Mouse (Mus musculus): ENCODE measurements at regions not wholly inside any gene's neighbourhood (a gene's known extent, or its start where the extent isn't known, plus 50 kb on each side); places are given as distances from the start of the nearest gene placed in this dataset.

DNA sequence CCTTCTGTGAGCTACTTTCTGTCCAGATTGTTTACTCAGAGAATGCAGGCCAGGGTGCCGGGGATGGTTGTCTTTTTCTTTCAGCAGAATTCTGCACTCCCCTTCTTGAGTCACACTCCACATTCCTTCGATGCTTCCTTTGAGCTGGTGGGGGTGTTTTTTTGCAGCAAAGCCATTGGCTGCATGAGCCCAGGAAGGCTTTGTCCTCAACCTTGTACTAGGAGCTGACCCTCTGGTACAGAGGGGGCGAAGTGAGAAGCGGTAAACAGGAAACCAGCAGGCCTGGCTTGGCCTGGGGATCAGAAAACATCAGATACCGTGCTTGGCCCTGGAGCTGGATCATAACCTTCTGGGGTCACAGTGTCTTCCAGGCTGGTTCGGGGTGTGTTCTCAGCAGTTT lies 169.9 kb downstream of the Chic2 start:
- TF ChIP-seq CTCF (IDR thresholded peaks at IDR 0.05; ENCODE audit: low read depth, low read length) (no peak), POLR2A (IDR thresholded peaks at IDR 0.05; ENCODE audit: extremely low read depth, insufficient read depth, low read length) (no peak)
- no peaks in the 10 kb centered on the region for H3K4me1 ChIP-seq (ENCODE audit: control insufficient read depth, insufficient read depth, low read length)
- no peak overlapping the region for H3K9ac ChIP-seq (ENCODE audit: low read depth, low read length)
- no peak overlapping the region; the same call in 1 of the 2 replicates for H3K27ac ChIP-seq (replicated peaks; ENCODE audit: insufficient read depth, low read depth, low read length)
- peak; percentile 23 for DNase-seq (ENCODE audit: extremely low read depth, low read depth, low spot score)
- no peak overlapping the region for H3K4me3 ChIP-seq (ENCODE audit: insufficient read depth, low read depth, low read length)
- no peaks in the 10 kb centered on the region for H3K27me3 ChIP-seq (ENCODE audit: control insufficient read depth, insufficient read depth, low read length)
- no peaks in the 10 kb centered on the region for H3K36me3 ChIP-seq (ENCODE audit: control insufficient read depth, insufficient read depth, low read length)
- no peaks in the 10 kb centered on the region for H3K79me2 ChIP-seq (ENCODE audit: control insufficient read depth, insufficient read depth, low read length)
- 59% methylated on average over 6 of the region's 6 CpGs for WGBS

DNA sequence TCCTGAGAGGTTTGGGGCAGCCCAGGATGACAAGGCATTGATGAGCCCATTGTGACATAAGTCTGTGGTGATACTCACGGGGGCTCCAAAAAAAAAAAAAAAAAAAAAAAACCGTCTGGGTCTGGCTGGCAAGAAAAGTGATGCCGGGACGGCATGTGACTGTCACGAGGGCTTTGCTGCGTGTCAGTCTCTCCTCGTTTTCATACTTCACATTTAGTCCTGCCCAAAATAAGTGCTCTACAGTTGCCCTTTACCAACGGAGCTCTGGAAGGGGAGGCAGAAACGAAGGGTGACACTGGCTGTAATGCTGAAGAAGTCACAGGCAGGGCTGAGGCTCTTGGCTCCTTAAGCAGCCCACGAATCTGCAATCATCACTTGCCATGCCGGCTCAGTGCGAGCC lies 167.9 kb upstream of the Lnx1 start:
- Histone ChIP-seq H3K36me3 (ENCODE audit: control insufficient read depth, insufficient read depth, low read length) (no peaks in the 10 kb centered on the region), H3K4me3 (ENCODE audit: insufficient read depth, low read depth, low read length) (no peak overlapping the region), H3K4me1 (ENCODE audit: control insufficient read depth, insufficient read depth, low read length) (no peaks in the 10 kb centered on the region), H3K27ac (replicated peaks; ENCODE audit: insufficient read depth, low read depth, low read length) (no peak overlapping the region), H3K79me2 (ENCODE audit: control insufficient read depth, insufficient read depth, low read length) (no peaks in the 10 kb centered on the region), H3K9ac (ENCODE audit: low read depth, low read length) (no peak overlapping the region), H3K27me3 (ENCODE audit: control insufficient read depth, insufficient read depth, low read length) (no peaks in the 10 kb centered on the region)
- 83% methylated on average over 12 of the region's 12 CpGs for WGBS
- no peak for DNase-seq (ENCODE audit: extremely low read depth, low read depth, low spot score)
- TF ChIP-seq POLR2A (IDR thresholded peaks at IDR 0.05; ENCODE audit: extremely low read depth, insufficient read depth, low read length) (no peak), CTCF (IDR thresholded peaks at IDR 0.05; ENCODE audit: low read depth, low read length) (no peak)

DNA sequence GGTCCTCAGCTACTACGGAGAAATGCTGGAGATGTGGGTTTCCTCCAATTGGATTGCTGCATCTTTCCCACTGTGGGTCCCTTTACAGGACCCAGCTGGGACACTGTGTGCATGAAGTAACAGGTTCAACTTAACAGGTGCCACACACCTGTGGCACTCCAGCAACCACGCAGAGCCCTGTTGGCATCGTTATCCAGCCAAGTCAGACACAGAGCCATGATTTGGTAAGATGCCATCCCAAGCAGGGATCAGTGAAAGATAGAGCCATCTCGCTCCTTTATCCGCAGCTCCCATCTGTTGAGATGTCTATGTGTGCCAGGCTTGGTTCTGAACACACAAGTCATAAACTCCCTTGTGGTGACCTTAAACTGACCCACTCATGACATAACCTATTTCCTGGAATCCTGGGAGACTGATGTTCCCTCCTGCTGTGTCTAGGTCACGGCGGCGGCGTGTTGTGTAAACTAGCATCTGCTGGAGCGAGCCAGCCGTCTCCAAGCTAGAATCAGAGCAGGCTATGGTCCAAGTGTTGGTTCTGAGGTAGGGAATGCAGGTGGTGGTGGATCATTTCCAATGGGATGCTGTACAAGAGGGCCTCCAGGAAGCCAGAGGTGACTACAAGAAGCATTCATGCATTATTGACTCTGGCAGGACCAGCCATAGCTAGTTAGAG lies 164.5 kb upstream of the Lnx1 start:
- no peak overlapping the region for H3K9ac ChIP-seq (ENCODE audit: low read depth, low read length)
- TF ChIP-seq CTCF (IDR thresholded peaks at IDR 0.05; ENCODE audit: low read depth, low read length) = no peak
- no peak for TF ChIP-seq POLR2A (IDR thresholded peaks at IDR 0.05; ENCODE audit: extremely low read depth, insufficient read depth, low read length)
- WGBS = 82% methylated on average over 11 of the region's 11 CpGs
- H3K4me1 ChIP-seq (ENCODE audit: control insufficient read depth, insufficient read depth, low read length) = no peaks in the 10 kb centered on the region
- H3K36me3 ChIP-seq (ENCODE audit: control insufficient read depth, insufficient read depth, low read length) = no peaks in the 10 kb centered on the region
- H3K4me3 ChIP-seq (ENCODE audit: insufficient read depth, low read depth, low read length) = no peak overlapping the region
- no peak for DNase-seq (ENCODE audit: extremely low read depth, low read depth, low spot score)
- H3K27ac ChIP-seq (replicated peaks; ENCODE audit: insufficient read depth, low read depth, low read length) = no peak overlapping the region
- no peaks in the 10 kb centered on the region for H3K79me2 ChIP-seq (ENCODE audit: control insufficient read depth, insufficient read depth, low read length)
- no peaks in the 10 kb centered on the region for H3K27me3 ChIP-seq (ENCODE audit: control insufficient read depth, insufficient read depth, low read length)

DNA sequence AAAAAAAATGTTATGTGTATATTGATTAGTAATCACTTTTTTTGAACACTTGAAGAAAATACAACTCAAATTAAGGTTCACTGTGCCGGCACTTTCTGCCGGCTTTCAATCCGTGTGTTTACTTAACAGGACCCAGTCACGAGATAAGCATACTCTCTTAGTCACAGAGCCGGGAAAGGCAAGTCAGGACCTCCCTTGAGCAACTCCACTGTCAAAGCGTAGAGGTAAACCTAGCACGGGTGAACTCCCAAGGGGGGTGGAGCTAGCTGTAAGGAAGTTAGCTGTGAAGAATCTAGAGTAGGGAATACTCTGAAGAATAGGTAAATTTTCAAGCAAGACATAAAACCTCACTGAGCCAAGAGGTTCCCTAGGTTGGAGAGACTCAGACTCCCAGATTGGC lies 164.0 kb upstream of the Lnx1 start:
- no peak overlapping the region for H3K27ac ChIP-seq (replicated peaks; ENCODE audit: insufficient read depth, low read depth, low read length)
- DNase-seq (ENCODE audit: extremely low read depth, low read depth, low spot score) = no peak
- no peaks in the 10 kb centered on the region for H3K36me3 ChIP-seq (ENCODE audit: control insufficient read depth, insufficient read depth, low read length)
- TF ChIP-seq CTCF (IDR thresholded peaks at IDR 0.05; ENCODE audit: low read depth, low read length) = no peak
- 18% methylated on average over 7 of the region's 7 CpGs for WGBS
- no peak overlapping the region for H3K9ac ChIP-seq (ENCODE audit: low read depth, low read length)
- H3K79me2 ChIP-seq (ENCODE audit: control insufficient read depth, insufficient read depth, low read length) = no peaks in the 10 kb centered on the region
- H3K4me3 ChIP-seq (ENCODE audit: insufficient read depth, low read depth, low read length) = no peak overlapping the region
- no peaks in the 10 kb centered on the region for H3K4me1 ChIP-seq (ENCODE audit: control insufficient read depth, insufficient read depth, low read length)
- no peaks in the 10 kb centered on the region for H3K27me3 ChIP-seq (ENCODE audit: control insufficient read depth, insufficient read depth, low read length)

DNA sequence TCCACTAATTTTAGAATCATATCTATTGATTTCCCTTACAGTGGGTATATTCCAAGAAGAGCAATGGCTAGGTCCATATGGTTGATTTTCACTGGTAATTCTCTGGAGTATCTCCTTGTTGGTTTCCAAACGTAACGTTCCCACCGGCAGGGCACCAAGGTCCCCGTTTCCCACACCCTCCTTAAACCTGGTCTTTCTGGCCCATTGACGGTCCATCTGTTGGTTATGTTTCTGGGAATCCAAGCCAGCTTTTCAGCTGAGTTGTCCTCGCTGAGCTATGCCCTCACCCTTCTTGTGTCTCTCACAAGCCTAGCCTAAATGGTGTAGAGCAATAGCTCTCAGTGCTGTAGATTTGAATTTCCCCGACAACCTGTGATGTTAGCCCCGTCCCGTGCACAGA lies 162.7 kb upstream of the Lnx1 start:
- H3K9ac ChIP-seq (ENCODE audit: low read depth, low read length) = no peak overlapping the region
- DNase-seq (ENCODE audit: extremely low read depth, low read depth, low spot score) = no peak
- H3K27ac ChIP-seq (replicated peaks; ENCODE audit: insufficient read depth, low read depth, low read length) = no peak overlapping the region
- WGBS = 95% methylated on average over 9 of the region's 9 CpGs
- TF ChIP-seq CTCF (IDR thresholded peaks at IDR 0.05; ENCODE audit: low read depth, low read length) (no peak), POLR2A (IDR thresholded peaks at IDR 0.05; ENCODE audit: extremely low read depth, insufficient read depth, low read length) (no peak)
- no peaks in the 10 kb centered on the region for H3K27me3 ChIP-seq (ENCODE audit: control insufficient read depth, insufficient read depth, low read length)
- no peaks in the 10 kb centered on the region for H3K36me3 ChIP-seq (ENCODE audit: control insufficient read depth, insufficient read depth, low read length)
- no peaks in the 10 kb centered on the region for H3K79me2 ChIP-seq (ENCODE audit: control insufficient read depth, insufficient read depth, low read length)
- H3K4me3 ChIP-seq (ENCODE audit: insufficient read depth, low read depth, low read length) = no peak overlapping the region
- no peaks in the 10 kb centered on the region for H3K4me1 ChIP-seq (ENCODE audit: control insufficient read depth, insufficient read depth, low read length)

DNA sequence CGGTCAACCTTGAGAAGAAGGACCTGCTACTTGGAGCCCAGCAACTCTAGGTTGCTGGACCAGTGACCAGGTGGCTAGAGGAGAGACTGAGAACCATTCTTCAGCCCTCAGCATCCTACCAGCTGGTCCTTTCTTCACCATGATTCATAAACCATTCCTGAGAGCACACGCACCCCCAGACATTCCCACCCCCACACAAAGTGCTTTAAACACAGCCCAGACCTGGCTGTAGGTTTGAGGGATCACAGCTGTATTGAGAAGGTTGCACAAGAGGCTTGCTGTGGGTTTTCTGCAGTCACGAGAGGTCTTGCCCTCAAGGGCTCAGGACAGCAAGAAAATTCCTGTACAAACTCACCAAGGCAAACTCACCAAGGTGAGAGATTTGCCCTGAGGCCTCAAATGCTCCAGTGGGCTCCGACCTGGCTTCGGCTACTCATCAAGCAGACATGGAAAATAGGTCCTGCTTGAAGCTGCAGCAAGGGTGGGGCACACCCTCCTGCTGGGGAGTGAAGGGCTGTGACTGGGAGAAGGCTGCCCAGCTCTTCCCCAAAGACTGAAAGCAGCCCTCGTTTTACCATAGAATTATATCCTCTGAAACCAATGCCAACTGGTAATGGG lies 161.9 kb upstream of the Lnx1 start:
- no peak overlapping the region for H3K9ac ChIP-seq (ENCODE audit: low read depth, low read length)
- 88% methylated on average over 6 of the region's 6 CpGs for WGBS
- no peak for DNase-seq (ENCODE audit: extremely low read depth, low read depth, low spot score)
- TF ChIP-seq POLR2A (IDR thresholded peaks at IDR 0.05; ENCODE audit: extremely low read depth, insufficient read depth, low read length) (no peak), CTCF (IDR thresholded peaks at IDR 0.05; ENCODE audit: low read depth, low read length) (no peak)
- no peaks in the 10 kb centered on the region for H3K4me1 ChIP-seq (ENCODE audit: control insufficient read depth, insufficient read depth, low read length)
- H3K27ac ChIP-seq (replicated peaks; ENCODE audit: insufficient read depth, low read depth, low read length) = no peak overlapping the region
- no peak overlapping the region for H3K4me3 ChIP-seq (ENCODE audit: insufficient read depth, low read depth, low read length)
- no peaks in the 10 kb centered on the region for H3K27me3 ChIP-seq (ENCODE audit: control insufficient read depth, insufficient read depth, low read length)
- H3K79me2 ChIP-seq (ENCODE audit: control insufficient read depth, insufficient read depth, low read length) = no peaks in the 10 kb centered on the region
- H3K36me3 ChIP-seq (ENCODE audit: control insufficient read depth, insufficient read depth, low read length) = no peaks in the 10 kb centered on the region

Data from liver, adult 2 months (tissue).